Mouse (Mus musculus) lung, adult 2 months (tissue): ENCODE measurements around the gene Urah. TPM values are rescaled to one million over a fixed set of nuclear protein-coding genes. Genes with fewer than 3 reads are reported as not detected.

Experiments
- DNase-seq: peaks from one replicate; pipeline ENCODE4 v3.0.0; 2022
- H3K4me1 ChIP-seq: fragments of 200-500 bp; 2 replicates; pipeline ENCODE4 v1.6.1; 2011; ENCODE audit warnings: low read length; ENCODE audit not compliant: control insufficient read depth, insufficient read depth
- H3K4me3 ChIP-seq: fragments of 200-500 bp; replicated peaks from 2 replicates; pipeline ENCODE3; 2011; ENCODE audit warnings: low read depth, mild to moderate bottlenecking, control low read depth, low read length; ENCODE audit errors: extremely low read depth
- CTCF ChIP-seq: fragments of 200-500 bp; IDR thresholded peaks from 2 replicates; pipeline ENCODE4 v1.5.1; 2011; ENCODE audit warnings: mild to moderate bottlenecking, low read length, control low read depth; ENCODE audit not compliant: insufficient read depth
- POLR2A ChIP-seq: fragments of 200-500 bp; IDR thresholded peaks from 2 replicates; pipeline ENCODE4 v1.6.1; 2011; ENCODE audit warnings: low read depth, mild to moderate bottlenecking, control low read depth, low read length, borderline replicate concordance; ENCODE audit errors: extremely low read depth
- WGBS: fragments of 180-500 bp; shearing (Covaris S2); methylation state at CpG from one replicate; pipeline ENCODE4 v1.1.7; 2018; 5-methylcytosine and 5-hydroxymethylcytosine counted together
- polyA plus RNA-seq: library from polyadenylated mRNA; depleted of rRNA; stranded (reverse); fragments of >200 nt; gene quantifications from 2 replicates; pipeline ENCODE4 v1.2.3, GENCODE M21; 2012

Urah gene
- polyA plus RNA-seq, 1 experiment = 19.7 TPM

DNA sequence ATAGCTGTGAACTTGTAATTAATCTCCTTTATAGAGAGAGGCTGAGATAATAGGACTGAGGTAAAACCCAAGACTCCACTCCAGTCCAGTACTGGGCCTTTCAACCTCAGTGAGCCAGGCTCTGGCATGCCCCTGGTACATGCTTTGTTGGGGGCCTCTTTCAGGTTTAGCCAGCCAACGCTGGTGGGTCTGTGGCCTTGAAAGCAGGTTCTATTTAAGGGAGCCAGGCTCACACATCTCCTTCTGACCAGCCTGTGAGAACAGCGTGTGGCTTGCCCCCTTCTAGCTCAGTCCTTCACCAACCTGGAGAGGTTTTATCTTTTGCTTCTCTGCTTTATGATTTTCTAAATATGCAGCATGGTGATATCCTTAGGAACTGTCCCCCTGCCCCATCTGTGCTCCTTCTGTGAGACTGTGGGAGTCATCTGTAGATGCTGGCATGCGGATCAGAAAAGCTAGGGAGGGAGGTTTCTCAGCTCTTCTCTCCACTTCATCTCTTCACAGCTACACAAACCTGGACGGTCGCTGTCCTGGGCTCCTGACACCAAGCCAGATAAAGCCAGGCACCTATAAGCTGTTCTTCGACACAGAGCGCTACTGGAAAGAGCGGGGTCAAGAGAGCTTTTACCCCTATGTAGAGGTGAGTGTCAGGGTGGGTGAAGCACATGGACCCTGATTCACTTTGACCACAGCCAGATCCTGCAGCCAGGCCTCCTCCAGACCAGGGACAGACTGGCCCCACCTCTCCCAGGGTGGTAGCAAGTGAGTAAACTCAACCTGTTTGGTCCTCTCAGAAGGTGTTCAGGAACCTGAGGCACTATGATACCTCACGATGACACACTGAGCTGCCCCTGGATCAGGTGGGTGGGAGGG lies 1.7 kb downstream of the Urah start:
- H3K4me1 ChIP-seq = 0 out of 2 replicates have a peak, but pooled peaks cover 3% of the 10 kb centered on the region
- no peak for DNase-seq

DNA sequence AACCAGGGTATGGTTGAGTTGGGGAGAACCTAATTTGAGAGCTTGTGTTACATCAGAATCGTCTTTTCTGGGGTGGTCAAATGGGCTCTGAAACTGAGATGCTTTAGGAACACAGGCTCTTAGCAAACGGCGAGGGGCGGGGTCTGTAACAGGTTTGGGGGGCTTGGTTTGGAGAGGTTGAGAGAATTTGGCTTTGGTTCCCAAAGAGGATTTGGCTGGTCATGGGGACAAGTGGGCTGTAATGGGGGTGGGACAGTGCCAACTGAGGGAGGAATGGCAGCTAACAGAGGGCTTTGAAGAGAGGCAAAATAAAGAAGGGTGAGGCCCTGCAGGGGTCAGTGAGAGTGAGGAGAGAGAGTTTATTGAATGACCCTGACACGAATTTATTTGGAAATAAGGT lies 4.7 kb downstream of the Urah start:
- Histone ChIP-seq H3K4me1 (0 out of 2 replicates have a peak, but pooled peaks cover 3% of the 10 kb centered on the region), H3K4me3 (no peak overlapping the region)
- no peak for DNase-seq
- WGBS = 59% methylated on average over 5 of the region's 5 CpGs
- TF ChIP-seq POLR2A (no peak), CTCF (no peak)

More for the DNA sequence above, 1.7 kb downstream of the Urah start:
- TF ChIP-seq CTCF = no peak
- TF ChIP-seq POLR2A = no peak
- no peak overlapping the region for H3K4me3 ChIP-seq
- WGBS = 81% methylated on average over 9 of the region's 9 CpGs

DNA sequence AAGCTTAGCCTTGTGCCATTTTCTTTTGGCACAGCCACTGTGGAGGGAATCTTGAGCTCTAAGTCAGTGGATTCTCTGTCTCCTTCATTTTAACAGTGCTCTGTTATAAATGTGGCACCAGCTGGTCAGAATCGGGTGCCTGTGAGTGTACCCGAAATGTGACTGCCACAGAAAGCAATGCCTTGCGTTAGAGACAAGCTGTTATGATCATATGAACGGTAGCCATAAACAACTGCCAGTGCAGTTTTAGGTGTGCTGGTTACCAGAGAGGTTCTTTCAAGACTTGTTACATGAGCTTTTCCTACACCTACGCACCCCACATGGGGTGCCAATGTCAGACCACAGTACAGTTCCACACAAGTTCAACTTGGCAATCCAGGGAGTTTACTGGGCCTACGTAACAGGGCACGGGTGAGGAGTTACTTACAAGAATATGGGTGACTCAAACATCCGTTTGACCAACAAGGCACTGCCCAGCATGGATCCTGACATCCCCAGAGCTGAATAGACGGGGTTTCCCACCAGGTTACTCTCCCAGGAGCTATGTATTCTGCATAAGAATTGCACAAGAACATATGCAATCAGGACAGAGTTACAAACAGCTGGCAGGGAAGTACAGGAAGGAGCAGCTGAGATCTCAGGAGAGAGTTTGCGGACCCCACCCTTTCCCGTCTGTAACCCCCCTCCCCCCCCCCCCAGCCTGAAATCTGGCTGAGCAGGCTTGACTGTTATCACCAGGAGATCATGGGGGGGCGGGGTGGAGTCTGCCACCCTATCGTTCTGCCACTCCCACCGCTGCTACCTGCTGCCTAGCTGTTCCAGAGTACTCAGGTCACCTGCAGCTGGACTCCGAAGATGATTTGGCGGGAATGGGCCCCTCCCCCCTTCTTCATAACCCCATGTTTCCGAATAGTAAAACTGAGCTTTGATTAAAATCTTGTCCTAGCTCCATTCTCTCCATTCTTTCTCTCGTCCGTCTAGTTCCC lies 6.2 kb downstream of the Urah start:
- H3K4me1 ChIP-seq = peaks cover 3% of the 10 kb centered on the region; the same call in 1 of the 2 replicates
- WGBS = 29% methylated on average over 19 of the region's 19 CpGs
- no peak overlapping the region for H3K4me3 ChIP-seq
- no peak for TF ChIP-seq POLR2A
- TF ChIP-seq CTCF = no peak
- no peak for DNase-seq

DNA sequence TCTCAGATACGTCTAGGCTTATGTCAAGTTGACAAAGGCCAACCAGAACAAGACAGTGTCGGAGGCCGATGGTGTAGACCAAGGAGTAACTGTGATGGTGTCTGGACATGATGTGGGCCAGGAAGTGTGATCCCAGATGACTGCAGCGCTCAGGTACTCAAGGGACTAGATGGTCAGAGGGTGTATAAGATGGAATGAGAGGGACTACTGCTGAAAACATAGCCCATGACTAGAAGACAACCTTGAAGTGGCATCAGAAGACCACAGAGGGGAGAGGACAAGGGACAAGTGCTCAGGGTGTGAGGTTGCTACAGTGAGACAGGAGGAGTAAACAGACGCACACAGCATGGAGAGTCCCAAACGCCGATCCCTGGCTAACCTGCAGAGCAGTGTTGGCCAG lies 9.0 kb downstream of the Urah start:
- no peak for DNase-seq
- no peak for TF ChIP-seq POLR2A
- TF ChIP-seq CTCF = no peak
- Histone ChIP-seq H3K4me1 (peaks cover 3% of the 10 kb centered on the region; the same call in 1 of the 2 replicates), H3K4me3 (no peak overlapping the region)
- WGBS = 67% methylated on average over 7 of the region's 7 CpGs

DNA sequence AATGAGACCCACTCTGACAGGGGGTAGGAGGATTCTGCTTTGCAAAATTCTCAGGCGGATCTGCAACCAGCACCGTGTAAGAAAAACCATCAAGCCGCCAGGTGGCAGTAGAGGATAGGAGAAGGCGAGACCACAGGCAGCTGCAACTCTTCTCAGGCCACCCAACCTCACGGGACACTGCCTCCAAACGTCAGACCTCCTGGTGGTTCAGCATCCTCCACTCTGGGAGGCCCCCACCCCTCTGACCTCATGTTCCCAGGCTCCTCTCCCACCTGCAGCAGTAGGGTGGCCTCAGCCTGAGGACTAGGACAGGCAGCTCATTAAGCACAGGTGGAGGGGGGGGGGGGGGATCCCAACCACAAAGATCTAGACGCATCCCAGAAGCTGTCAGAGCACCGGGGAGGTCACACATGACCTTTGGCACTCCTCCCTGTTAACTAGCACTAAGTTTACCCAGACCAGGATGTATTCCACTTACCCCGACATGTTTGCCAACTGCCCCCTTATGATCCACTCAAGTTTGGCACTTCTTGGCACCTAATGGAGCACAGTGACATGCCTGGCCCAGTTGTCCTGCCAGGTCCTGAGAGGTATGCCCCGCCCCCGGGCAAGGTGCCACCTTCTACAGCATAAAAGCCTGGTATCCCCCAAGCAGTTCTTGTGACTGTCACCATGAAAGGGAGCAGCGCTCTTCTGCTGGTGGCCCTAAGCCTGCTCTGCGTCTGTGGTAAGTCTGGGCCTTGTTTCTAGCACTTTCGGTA lies 10.3 kb downstream of the Urah start, which contains the start of gene Scgb1c1:
Gene Scgb1c1, plus strand, starts transcription at position 643 of the 761 bp plus-strand sequence.
- 19% methylated on average over 14 of the region's 14 CpGs for WGBS
- peak; percentile 92 for DNase-seq
- no peak for TF ChIP-seq POLR2A
- peak; percentile 93 for TF ChIP-seq CTCF
- Histone ChIP-seq H3K4me3 (no peak within 1 kb of the TSS), H3K4me1 (peaks cover 3% of the 10 kb centered on the region; the same call in 1 of the 2 replicates)

DNA sequence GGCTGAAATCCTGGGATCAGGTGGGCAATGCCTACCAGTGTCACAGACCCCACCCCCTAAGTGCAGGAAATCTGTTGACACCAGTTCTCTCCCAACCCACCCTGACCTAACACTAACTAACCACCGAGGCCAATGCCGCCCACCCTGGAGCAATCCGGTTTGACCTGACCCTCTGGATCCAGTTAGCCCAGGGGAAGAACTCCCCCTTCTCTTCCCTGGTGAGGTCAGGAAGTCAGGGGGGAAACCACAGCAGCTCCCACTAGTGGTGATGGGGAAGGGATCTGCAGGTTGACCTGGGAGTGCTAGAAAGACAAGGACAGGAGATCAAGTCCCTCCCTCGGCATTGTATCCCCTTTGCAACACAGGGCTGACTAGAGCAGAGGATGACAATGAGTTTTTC lies 10.9 kb downstream of the Urah start:
- Histone ChIP-seq H3K4me1 (peaks cover 3% of the 10 kb centered on the region; the same call in 1 of the 2 replicates), H3K4me3 (no peak overlapping the region)
- WGBS = 60% methylated on average over 4 of the region's 4 CpGs
- no peak for DNase-seq
- TF ChIP-seq CTCF (no peak), POLR2A (no peak)

DNA sequence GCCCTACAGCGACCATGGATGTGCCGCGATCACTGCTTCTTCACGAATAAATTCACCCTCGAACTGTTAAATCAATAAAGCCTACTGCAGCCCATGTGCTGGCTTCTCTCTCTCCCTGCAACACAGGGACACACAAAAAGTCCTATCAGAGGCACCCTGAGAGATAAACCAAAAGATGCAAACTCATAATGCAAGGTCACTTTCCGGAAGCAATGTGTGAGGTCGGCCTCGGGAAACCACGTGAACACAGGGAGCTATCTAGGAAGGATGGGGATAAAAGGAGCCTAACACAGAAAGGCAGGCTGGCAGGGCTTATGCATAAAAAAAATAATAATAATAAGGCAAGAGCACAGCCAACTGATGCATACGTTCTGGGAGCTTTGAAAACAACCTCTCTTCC lies 11.9 kb downstream of the Urah start:
- no peak for DNase-seq
- H3K4me3 ChIP-seq = no peak overlapping the region
- WGBS = 78% methylated on average over 10 of the region's 10 CpGs
- TF ChIP-seq POLR2A = no peak
- TF ChIP-seq CTCF = no peak
- H3K4me1 ChIP-seq = no peaks in the 10 kb centered on the region; the same call in 1 of the 2 replicates

DNA sequence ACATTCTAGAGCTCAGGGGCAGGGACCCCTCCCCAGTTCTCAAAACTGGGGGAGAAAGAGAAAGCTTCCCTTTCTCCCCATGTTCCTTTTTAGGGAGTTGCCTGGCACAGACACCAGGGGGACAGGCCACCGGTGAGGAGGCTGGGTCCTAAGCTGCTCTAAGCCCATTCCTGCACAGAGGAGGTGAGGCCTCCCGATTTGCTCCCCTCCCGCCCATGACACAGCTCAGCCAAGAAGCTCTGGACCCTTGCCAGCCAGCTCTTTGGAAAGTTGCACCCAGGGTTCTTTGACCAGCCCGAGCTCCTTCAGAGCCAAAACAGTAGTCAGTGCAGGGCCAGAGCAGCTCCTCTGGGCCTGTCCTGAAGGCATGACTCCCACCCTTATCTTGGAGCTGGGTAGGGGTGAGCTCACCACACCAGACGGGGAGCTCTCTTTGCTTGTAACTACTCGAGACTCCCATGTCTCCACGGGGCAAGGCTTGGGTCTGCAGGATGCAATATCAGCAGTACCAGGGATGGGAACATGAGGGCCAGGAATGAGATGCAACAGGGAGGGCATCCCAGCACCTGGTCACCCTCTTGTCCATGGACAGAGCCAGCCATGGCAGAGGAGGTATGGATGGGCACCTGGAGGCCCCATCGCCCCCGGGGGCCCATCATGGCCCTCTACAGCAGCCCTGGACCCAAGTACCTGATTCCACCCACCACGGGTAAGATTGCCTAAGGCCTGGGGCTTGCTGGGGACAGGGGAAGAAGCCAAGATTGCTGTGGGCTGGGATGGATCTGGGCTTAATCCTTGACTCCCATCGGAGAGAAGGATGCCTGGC lies 13.2 kb downstream of the Urah start, which contains the start of gene Odf3:
Gene Odf3, plus strand, starts transcription at position 51 of the 826 bp plus-strand sequence.
- DNase-seq = no peak
- 56% methylated on average over 11 of the region's 11 CpGs for WGBS
- Histone ChIP-seq H3K4me1 (no peaks in the 10 kb centered on the region; the same call in 1 of the 2 replicates), H3K4me3 (no peak within 1 kb of the TSS)
- TF ChIP-seq POLR2A = no peak
- TF ChIP-seq CTCF = no peak
